Mouse (Mus musculus): ENCODE data around the gene Lama4.
A peak's percentile ranks its signal among the peaks of the same experiment; 100 is the strongest.

The Lama4 gene

GRCm38 (mm10) chr10:38965075-38965781 lies at the start of gene Lama4:
TSS of gene Lama4 (plus strand) at chr10:38965515.
- DNase-seq (ENCODE audit: low spot score in 2 of 2), result peak; percentile 22 to 48

- DNase-seq (ENCODE audit: low spot score in 2 of 2), result no peak
Observed at GRCm38 (mm10) chr10:38916027-38916617, 49.2 kb upstream of the Lama4 start.

- DNase-seq (ENCODE audit: low spot score in 2 of 2), result no peak
Observed at GRCm38 (mm10) chr10:38928940-38929697, 36.2 kb upstream of the Lama4 start.

- DNase-seq (ENCODE audit: low spot score in 2 of 2), result no peak
Observed at GRCm38 (mm10) chr10:38944701-38945100, 20.6 kb upstream of the Lama4 start.

GRCm38 (mm10) chr10:38961920-38962319 lies 3.4 kb upstream of the Lama4 start:
- no peak for DNase-seq (ENCODE audit: low spot score in 2 of 2)

- no peak for DNase-seq (ENCODE audit: low spot score in 2 of 2)
Observed at GRCm38 (mm10) chr10:38964719-38965074, 618 bp upstream of the Lama4 start.

GRCm38 (mm10) chr10:38965857-38966256 lies 542 bp downstream of the Lama4 start:
- DNase-seq (ENCODE audit: low spot score in 2 of 2), result no peak

GRCm38 (mm10) chr10:38966646-38967045 lies 1.3 kb downstream of the Lama4 start:
- no peak for DNase-seq (ENCODE audit: low spot score in 2 of 2)

- no peak for DNase-seq (ENCODE audit: low spot score in 2 of 2)
Observed at GRCm38 (mm10) chr10:38968326-38969072, 3.2 kb downstream of the Lama4 start.

- DNase-seq (ENCODE audit: low spot score in 2 of 2), result no peak
Observed at GRCm38 (mm10) chr10:38969543-38969942, 4.2 kb downstream of the Lama4 start.

- DNase-seq (ENCODE audit: low spot score in 2 of 2), result no peak
Observed at GRCm38 (mm10) chr10:38969975-38970374, 4.7 kb downstream of the Lama4 start.

GRCm38 (mm10) chr10:38972221-38972946 lies 7.1 kb downstream of the Lama4 start:
- DNase-seq (ENCODE audit: low spot score in 2 of 2), result no peak

GRCm38 (mm10) chr10:38973016-38973415 lies 7.7 kb downstream of the Lama4 start:
- no peak for DNase-seq (ENCODE audit: low spot score in 2 of 2)

GRCm38 (mm10) chr10:38978195-38978594 lies 12.9 kb downstream of the Lama4 start:
- DNase-seq (ENCODE audit: low spot score in 2 of 2), result no peak

- no peak for DNase-seq (ENCODE audit: low spot score in 2 of 2)
Observed at GRCm38 (mm10) chr10:38979699-38980098, 14.4 kb downstream of the Lama4 start.

GRCm38 (mm10) chr10:38980980-38981379 lies 15.7 kb downstream of the Lama4 start:
- DNase-seq (ENCODE audit: low spot score in 2 of 2), result no peak

- no peak for DNase-seq (ENCODE audit: low spot score in 2 of 2)
Observed at GRCm38 (mm10) chr10:38984358-38985075, 19.2 kb downstream of the Lama4 start.

GRCm38 (mm10) chr10:38986053-38986452 lies 20.7 kb downstream of the Lama4 start:
- no peak for DNase-seq (ENCODE audit: low spot score in 2 of 2)

GRCm38 (mm10) chr10:38992827-38993226 lies 27.5 kb downstream of the Lama4 start:
- no peak for DNase-seq (ENCODE audit: low spot score in 2 of 2)

GRCm38 (mm10) chr10:38993632-38994424 lies 28.5 kb downstream of the Lama4 start:
- no peak for DNase-seq (ENCODE audit: low spot score in 2 of 2)
